Mouse (Mus musculus): ENCODE data around the gene AI467606. TPM values are rescaled to one million over a fixed set of nuclear protein-coding genes. Genes with fewer than 3 reads are reported as not detected.
"Not testable (repeated sequence)": the region's sequence is repeated elsewhere in the genome, so short reads cannot be mapped to it uniquely, and the experiment has no call there.

AI467606 gene
- polyA plus RNA-seq, 1 experiment from 2014 or later: 1.5 TPM

DNA sequence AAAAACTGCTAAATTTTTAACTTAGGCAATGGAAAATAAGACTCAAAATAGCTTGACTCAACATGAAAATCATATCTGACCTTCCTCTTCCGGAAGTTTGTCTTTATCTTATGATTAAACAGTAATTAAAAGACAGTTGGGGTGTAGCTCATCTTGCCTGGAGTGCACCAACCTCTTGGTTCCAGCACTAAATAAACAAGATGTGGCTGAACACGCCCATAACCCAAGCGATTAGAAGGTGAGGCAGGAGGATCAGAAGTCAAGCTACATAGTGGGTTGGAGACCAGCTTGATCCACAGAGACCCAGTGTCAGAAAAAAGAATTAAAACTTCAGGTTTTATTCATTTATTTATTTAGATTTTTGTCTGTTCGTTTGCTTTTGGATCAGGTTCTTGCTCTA is 7.5 kb upstream of the AI467606 start:
- 83% methylated on average over 4 of the region's 4 CpGs for WGBS
- H3K27me3 ChIP-seq: no peaks in the 10 kb centered on the region

DNA sequence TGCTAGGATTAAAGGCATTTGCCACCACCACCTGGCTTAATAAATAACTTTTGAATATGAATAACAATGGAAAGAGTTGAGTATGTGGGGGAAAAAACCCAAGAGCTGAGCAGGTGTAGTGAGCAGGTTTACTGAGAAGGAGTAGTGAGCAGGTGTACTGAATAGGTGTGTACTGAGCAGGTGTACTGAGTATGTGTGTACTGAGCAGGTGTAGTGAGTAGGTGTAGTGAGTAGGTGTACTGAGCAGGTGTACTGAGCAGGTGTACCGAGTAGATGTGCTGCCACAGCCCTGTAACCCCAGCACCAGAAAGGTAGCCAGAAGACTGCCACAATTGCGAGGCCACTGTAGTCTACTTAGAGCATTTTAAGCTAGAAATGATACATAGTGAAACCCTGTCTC is 6.4 kb upstream of the AI467606 start:
- H3K4me1 ChIP-seq: peaks cover 10% of the 10 kb centered on the region
- no peak overlapping the region for H3K4me2 ChIP-seq (replicated peaks)
- H3K9me3 ChIP-seq: no peaks in the 10 kb centered on the region
- H3K9ac ChIP-seq (replicated peaks): no peak overlapping the region
- no peaks in the 10 kb centered on the region for H3K27me3 ChIP-seq
- no peaks in the 10 kb centered on the region for H3K36me3 ChIP-seq
- WGBS: 85% methylated on average over 2 of the region's 2 CpGs
- no peak overlapping the region for H3K4me3 ChIP-seq
- ATAC-seq (ENCODE audit: low FRiP score, low read depth): no peak
- no peak overlapping the region for H3K27ac ChIP-seq (replicated peaks)

More for the DNA sequence above, 7.5 kb upstream of the AI467606 start:
- no peaks in the 10 kb centered on the region for H3K36me3 ChIP-seq
- no peak overlapping the region for H3K27ac ChIP-seq (replicated peaks)
- H3K4me3 ChIP-seq: no peak overlapping the region
- H3K4me2 ChIP-seq (replicated peaks): no peak overlapping the region
- H3K9me3 ChIP-seq: no peaks in the 10 kb centered on the region
- ATAC-seq (ENCODE audit: low FRiP score, low read depth): no peak
- no peak overlapping the region for H3K9ac ChIP-seq (replicated peaks)
- H3K4me1 ChIP-seq: peaks cover under 1% of the 10 kb centered on the region; the same call in 1 of the 2 replicates

DNA sequence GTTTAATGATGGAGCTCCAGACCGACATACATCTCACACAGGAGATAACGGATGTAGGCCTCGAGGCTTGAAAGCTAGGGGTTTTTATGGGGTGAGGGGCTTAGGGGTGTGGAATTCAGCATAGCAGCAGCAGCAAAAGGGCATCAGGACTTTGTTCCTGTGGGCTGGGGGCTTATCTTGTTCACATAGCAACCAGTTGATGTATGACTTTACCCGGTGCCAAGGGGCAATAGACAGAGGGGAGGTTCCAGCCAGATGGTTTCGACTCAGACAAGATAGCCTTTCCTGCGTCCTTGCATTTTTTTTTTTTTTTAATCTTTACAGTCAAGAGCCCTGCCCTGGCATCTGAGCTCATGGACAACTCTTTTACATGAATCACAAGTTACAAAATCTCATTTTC is 5.4 kb upstream of the AI467606 start:
- H3K9ac ChIP-seq (replicated peaks); H3K27me3 ChIP-seq; H3K36me3 ChIP-seq; H3K4me3 ChIP-seq; H3K27ac ChIP-seq (replicated peaks); H3K4me2 ChIP-seq (replicated peaks); ATAC-seq (ENCODE audit: low FRiP score, low read depth); H3K9me3 ChIP-seq; H3K4me1 ChIP-seq: not testable (repeated sequence)
- WGBS: 81% methylated on average over 6 of the region's 6 CpGs

DNA sequence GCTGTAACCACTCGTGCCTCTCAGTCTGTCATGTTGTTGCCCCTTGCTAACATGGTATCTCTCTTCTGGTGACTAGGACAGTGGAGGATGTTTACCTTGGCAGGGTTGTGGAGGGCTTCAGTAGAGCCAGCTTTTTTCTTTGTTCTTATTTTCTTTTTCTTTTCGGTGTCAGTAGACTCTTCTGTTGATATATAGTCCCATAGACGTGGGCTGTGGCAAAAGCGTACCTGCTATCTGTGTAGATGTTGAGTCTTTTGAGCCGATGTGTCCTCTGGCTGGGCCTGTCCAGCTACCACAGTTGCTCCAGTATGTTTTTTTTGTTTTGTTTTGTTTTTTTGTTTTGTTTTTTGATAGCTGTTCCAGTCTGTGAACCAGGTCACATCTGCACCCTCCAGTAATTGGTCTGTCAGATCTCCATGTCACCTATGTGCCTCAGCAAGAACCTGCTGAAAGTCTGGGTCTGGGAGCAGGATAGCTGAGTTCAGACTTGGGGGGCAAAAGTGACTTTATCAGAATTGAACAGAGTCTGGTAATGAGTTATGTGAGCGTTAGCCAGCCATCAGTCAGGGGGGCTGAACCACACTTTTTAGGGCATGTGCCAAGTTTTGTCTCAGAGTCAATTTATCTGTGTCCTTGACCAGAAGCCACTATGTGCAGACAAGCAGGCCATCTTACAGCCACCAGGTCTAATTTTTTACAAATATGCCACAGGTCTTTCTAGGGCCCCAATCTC is 3.7 kb upstream of the AI467606 start, which contains the start of gene Zg16:
Zg16 (minus strand) TSS at position 51 of the 733 bp plus-strand sequence.
- not testable (repeated sequence) for H3K9me3 ChIP-seq; H3K4me1 ChIP-seq; H3K4me3 ChIP-seq; H3K27ac ChIP-seq (replicated peaks); H3K4me2 ChIP-seq (replicated peaks); H3K27me3 ChIP-seq; H3K36me3 ChIP-seq; ATAC-seq (ENCODE audit: low FRiP score, low read depth); H3K9ac ChIP-seq (replicated peaks)
- 85% methylated on average over 6 of the region's 6 CpGs for WGBS

DNA sequence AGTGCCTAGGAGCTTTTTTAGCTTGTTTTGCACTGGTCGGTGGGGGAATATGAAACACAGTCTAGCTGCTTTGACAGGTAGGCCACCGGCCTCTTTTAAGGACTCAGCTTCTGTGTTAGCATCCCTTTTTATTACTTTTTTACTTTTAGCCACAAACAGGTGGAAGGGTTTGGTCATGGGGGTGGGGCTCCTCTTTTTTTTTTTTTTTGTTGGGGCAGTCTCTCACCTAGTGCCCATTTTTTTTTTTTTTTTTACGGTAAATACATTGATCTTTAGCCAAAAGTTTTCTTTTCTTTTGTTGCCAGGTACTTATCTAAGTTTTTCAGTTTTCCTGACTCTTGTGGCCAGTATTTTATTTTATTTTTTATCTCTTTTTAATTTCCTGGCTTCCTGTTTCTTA is 3.1 kb upstream of the AI467606 start:
- no peaks in the 10 kb centered on the region for H3K27me3 ChIP-seq
- no peaks in the 10 kb centered on the region for H3K36me3 ChIP-seq
- ATAC-seq (ENCODE audit: low FRiP score, low read depth): no peak
- H3K27ac ChIP-seq (replicated peaks): no peak overlapping the region
- H3K4me2 ChIP-seq (replicated peaks): no peak overlapping the region
- WGBS: 91% methylated on average over 3 of the region's 3 CpGs
- peaks cover 10% of the 10 kb centered on the region for H3K4me1 ChIP-seq
- H3K9ac ChIP-seq (replicated peaks): no peak overlapping the region
- no peaks in the 10 kb centered on the region for H3K9me3 ChIP-seq
- H3K4me3 ChIP-seq: no peak overlapping the region

DNA sequence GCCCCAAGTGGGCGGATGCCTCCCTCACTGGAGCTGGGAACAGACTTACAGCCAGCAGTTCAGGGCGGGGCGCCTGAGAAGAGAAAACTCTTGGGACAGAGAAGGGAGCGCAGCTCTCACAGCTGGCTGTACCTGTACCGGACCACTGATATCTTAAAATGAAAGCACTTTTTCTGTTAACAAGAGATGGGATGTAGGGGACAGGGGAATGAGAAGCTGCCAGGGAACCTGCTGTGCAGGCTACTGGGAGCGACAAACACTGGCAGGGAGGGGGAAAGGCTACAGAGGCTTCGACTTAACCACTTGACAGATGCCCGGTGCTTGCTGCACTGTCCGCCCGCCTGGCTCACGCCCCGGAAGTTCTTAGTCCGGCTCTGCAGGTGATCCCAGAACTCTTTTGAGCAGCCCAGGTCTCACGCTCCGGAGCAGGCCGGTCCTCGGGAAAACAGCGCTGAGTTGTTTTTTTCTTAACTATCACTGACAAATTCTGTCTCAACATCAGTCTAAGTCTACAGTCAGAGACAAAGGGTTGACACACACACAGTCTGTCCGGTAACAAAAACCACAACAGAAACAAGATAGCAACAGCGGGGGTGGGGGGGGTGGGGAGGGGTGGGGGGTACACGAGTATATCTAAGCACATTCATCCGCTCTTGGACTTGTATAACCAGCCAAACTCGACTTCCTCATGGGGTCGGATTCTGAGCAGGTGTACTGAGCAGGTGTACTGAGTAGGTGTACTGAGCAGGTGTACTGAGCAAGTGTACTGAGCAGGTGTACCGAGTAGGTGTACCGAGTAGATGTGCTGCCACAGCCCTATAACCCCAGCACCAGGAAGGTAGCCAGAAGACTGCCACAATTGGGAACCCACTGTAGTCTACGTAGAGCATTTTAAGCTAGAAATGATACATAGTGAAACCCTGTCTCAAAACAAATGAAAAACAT is 2.0 kb upstream of the AI467606 start:
- Histone ChIP-seq H3K27me3 (no peaks in the 10 kb centered on the region), H3K9ac (replicated peaks) (peak overlapping the region; percentile 34; the same call in 1 of the 2 replicates), H3K27ac (replicated peaks) (no peak overlapping the region), H3K4me1 (peaks cover 10% of the 10 kb centered on the region), H3K36me3 (no peaks in the 10 kb centered on the region), H3K4me2 (replicated peaks) (peak overlapping the region; percentile 43), H3K4me3 (peak overlapping the region; percentile 18; the same call in 1 of the 2 replicates), H3K9me3 (no peaks in the 10 kb centered on the region)
- ATAC-seq (ENCODE audit: low FRiP score, low read depth): no peak
- WGBS: 21% methylated on average over 27 of the region's 27 CpGs

DNA sequence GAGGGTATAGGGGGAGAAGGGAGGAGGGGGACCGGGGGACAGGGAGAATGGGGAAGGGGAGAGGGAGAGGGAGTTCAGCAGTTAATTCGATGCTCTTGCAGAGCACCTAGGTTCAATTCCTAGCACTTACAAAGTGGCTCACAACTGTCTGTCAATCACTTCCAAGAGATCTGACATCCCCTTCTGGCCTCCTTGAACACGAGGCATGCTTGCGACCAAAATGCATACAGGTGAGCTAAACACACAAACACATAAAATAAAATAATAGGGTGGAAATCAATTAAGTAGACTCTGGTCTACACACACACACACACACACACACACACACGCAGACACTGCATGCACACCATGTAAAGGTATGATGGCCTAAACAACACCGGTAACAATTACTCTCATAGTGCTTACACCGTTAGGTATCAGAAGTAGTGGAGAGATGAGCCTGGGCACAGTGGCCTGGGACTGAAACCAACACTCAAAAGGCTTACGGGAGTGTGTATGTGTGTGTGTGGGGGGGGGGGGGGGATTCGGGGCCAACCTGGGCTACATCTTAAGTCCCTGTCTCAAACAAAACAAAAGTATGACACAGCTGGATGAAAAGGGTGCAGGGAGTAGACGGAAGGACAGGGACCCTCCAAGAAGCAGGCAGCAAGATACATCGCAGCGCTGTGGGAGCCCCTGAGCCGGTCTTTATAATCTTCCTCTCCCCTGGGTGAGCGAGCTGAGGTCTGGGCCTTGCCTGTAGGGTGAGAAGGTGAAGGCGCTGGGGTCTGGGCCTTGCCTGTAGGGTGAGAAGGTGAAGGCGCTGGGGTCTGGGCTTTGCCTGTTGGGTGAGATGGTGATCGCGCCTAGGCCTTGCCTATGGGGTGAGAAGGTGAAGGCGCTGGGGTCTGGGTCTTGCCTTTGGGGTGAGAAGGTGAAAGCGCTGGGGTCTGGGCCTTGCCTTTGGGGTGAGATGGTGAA is 725 bp upstream of the AI467606 start:
- no peak overlapping the region for H3K27ac ChIP-seq (replicated peaks)

DNA sequence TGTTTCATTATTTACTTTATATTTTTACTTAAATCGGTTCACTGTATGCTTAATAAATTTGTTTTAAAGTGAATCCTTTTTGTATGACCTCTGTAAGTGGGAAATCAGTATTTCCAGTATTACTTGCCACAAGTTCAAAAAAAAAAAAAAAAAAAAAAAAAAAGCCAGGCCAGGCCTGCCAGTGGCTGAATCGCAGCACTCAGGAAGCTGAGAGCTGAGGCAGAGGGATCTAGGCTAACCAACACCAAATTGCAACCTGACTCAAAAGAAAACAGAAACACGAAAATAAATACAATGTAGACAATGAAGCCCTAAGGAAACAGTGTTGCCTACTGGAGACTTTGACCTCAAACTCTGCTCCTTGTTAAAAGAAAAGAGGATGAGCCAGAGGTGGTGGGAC is 2.8 kb downstream of the AI467606 start:
- no peak overlapping the region for H3K27ac ChIP-seq (replicated peaks)
- WGBS: 84% methylated on average over 3 of the region's 3 CpGs

More for the DNA sequence above, 725 bp upstream of the AI467606 start:
- Histone ChIP-seq H3K4me3 (no peak overlapping the region), H3K4me1 (peaks cover 10% of the 10 kb centered on the region), H3K9me3 (no peaks in the 10 kb centered on the region), H3K36me3 (no peaks in the 10 kb centered on the region), H3K4me2 (replicated peaks) (no peak overlapping the region), H3K9ac (replicated peaks) (no peak overlapping the region), H3K27me3 (no peaks in the 10 kb centered on the region)
- WGBS: 84% methylated on average over 19 of the region's 20 CpGs
- no peak for ATAC-seq (ENCODE audit: low FRiP score, low read depth)

DNA sequence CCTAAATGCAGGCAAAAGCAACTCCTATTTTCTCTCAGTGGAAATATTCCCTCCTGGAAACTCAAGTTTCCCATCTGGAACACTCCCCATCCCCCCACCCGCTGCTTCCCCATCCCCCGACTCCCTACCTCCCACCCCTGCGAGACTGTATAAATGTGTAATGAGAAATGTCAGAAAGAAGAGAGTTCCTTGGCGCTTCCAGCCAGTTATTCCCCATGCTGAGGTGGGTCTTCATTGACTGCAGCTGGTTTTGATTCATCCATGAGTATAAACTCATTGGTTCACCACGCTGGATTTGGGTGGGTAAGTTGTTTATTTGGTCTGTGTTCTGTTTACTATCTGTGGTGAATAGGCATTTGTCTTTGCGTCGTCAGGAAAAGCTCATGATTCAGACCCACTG is 5.3 kb downstream of the AI467606 start:
- Histone ChIP-seq H3K27me3 (no peaks in the 10 kb centered on the region), H3K4me2 (replicated peaks) (no peak overlapping the region), H3K27ac (replicated peaks) (no peak overlapping the region), H3K9ac (replicated peaks) (no peak overlapping the region), H3K36me3 (no peaks in the 10 kb centered on the region), H3K4me1 (no peaks in the 10 kb centered on the region), H3K4me3 (no peak overlapping the region), H3K9me3 (no peaks in the 10 kb centered on the region)
- no peak for ATAC-seq (ENCODE audit: low FRiP score, low read depth)
- whole genome bisulfite sequencing: 65% methylated on average over 7 of the region's 7 CpGs

More for the DNA sequence above, 2.8 kb downstream of the AI467606 start:
- ATAC-seq (ENCODE audit: low FRiP score, low read depth): no peak
- no peaks in the 10 kb centered on the region for H3K27me3 ChIP-seq
- peaks cover 7% of the 10 kb centered on the region for H3K4me1 ChIP-seq
- H3K36me3 ChIP-seq: no peaks in the 10 kb centered on the region
- no peak overlapping the region for H3K4me2 ChIP-seq (replicated peaks)
- H3K4me3 ChIP-seq: no peak overlapping the region
- H3K9ac ChIP-seq (replicated peaks): no peak overlapping the region
- no peaks in the 10 kb centered on the region for H3K9me3 ChIP-seq

DNA sequence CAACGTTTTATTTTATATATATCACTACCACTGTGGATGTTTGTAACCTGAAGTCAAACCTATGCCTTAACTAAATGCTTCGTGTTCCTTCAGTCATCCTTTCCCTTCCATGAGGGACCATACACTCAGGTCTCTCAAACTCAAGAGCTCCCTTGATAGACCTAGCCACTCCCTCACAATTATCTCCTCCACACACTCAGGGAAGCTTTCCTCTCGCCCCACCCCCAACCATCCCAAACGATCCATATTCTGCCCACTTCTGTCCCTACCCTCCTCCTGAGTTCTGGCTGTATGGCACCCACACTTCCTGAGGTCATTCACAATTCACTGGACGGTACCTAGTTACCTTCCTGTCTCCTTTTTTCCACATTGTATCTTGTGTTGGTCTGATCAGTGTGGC is 7.4 kb downstream of the AI467606 start:
- Histone ChIP-seq H3K27me3 (no peaks in the 10 kb centered on the region), H3K36me3 (no peaks in the 10 kb centered on the region), H3K4me2 (replicated peaks) (no peak overlapping the region), H3K9ac (replicated peaks) (no peak overlapping the region), H3K9me3 (no peaks in the 10 kb centered on the region), H3K27ac (replicated peaks) (no peak overlapping the region), H3K4me1 (no peaks in the 10 kb centered on the region), H3K4me3 (no peak overlapping the region)
- WGBS: 86% methylated on average over 5 of the region's 5 CpGs
- ATAC-seq (ENCODE audit: low FRiP score, low read depth): no peak

DNA sequence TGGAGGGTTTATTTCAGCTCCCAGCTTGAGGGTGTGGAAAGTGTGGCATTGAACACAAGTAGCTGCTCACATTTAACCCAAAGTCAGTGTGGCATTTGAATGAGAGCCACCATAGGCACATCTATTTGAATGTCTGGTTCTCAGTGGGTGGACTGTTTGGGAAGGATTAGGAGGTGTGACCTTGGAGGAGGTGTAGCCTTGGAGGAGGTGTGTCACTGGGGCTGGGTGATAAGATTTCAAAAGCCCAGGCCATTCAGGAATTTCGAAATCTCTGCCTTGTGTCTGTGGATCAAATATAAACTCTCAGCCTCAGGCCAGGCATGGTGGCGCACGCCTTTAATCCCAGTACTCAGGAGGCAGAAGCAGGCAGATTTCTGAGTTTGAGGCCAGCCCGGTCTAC is 7.8 kb downstream of the AI467606 start:
- no peaks in the 10 kb centered on the region for H3K9me3 ChIP-seq
- no peaks in the 10 kb centered on the region for H3K4me1 ChIP-seq
- no peak for ATAC-seq (ENCODE audit: low FRiP score, low read depth)
- no peak overlapping the region for H3K4me2 ChIP-seq (replicated peaks)
- H3K4me3 ChIP-seq: no peak overlapping the region
- 88% methylated on average over 4 of the region's 4 CpGs for WGBS
- H3K9ac ChIP-seq (replicated peaks): no peak overlapping the region
- no peak overlapping the region for H3K27ac ChIP-seq (replicated peaks)
- H3K36me3 ChIP-seq: no peaks in the 10 kb centered on the region
- H3K27me3 ChIP-seq: no peaks in the 10 kb centered on the region
